Mouse (Mus musculus) stomach, embryonic 14.5 days (tissue): Measurements from ENCODE around the gene Evx2. TPM values are rescaled to one million over a fixed set of nuclear protein-coding genes. Genes with fewer than 3 reads are reported as not detected.

Source experiments
- ATAC-seq: fragments of 200-750 bp; cut with Nextera tagmentation; 2 replicates; pipeline ENCODE4 v1.8.0; 2017; ENCODE audit warnings: low read depth, moderate TSS enrichment; ENCODE audit not compliant: insufficient number of reproducible peaks, insufficient read depth, low FRiP score
- H3K27ac ChIP-seq: fragments of 300-500 bp; sonication (generic); 2 replicates; pipeline ENCODE4 v1.5.1; 2014; ENCODE audit warnings: mild to moderate bottlenecking, low read length, moderate library complexity, mixed read lengths
- H3K27me3 ChIP-seq: fragments of 300-500 bp; sonication (generic); 2 replicates; pipeline ENCODE4 v1.6.1; 2014; ENCODE audit warnings: low read length, control low read depth, mixed read lengths; ENCODE audit not compliant: control insufficient read depth, insufficient read depth
- H3K36me3 ChIP-seq: fragments of 300-500 bp; sonication (generic); 2 replicates; pipeline ENCODE4 v1.6.1; 2014; ENCODE audit warnings: mild to moderate bottlenecking, control low read depth, low read length, moderate library complexity, mixed read lengths; ENCODE audit not compliant: control insufficient read depth, insufficient read depth
- H3K4me1 ChIP-seq: fragments of 300-500 bp; sonication (generic); 2 replicates; pipeline ENCODE4 v1.6.1; 2014; ENCODE audit warnings: low read length, control low read depth, mixed read lengths; ENCODE audit not compliant: control insufficient read depth, insufficient read depth
- H3K4me2 ChIP-seq: fragments of 300-500 bp; sonication (generic); replicated peaks from 2 replicates; pipeline ENCODE4 v1.6.1; 2014; ENCODE audit warnings: low read depth, low read length, control low read depth
- H3K4me3 ChIP-seq: fragments of 300-500 bp; sonication (generic); 2 replicates; pipeline ENCODE4 v1.5.1; 2014; ENCODE audit warnings: low read depth, low read length, control low read depth
- H3K9ac ChIP-seq: fragments of 300-500 bp; sonication (generic); replicated peaks from 2 replicates; pipeline ENCODE4 v1.6.1; 2014; ENCODE audit warnings: low read depth, mild to moderate bottlenecking, control low read depth, low read length, moderate library complexity, mixed read lengths
- H3K9me3 ChIP-seq: fragments of 300-500 bp; sonication (generic); 2 replicates; pipeline ENCODE4 v1.6.1; 2016; ENCODE audit warnings: low read depth, low read length, control low read depth; ENCODE audit not compliant: control insufficient read depth
- WGBS: fragments of 180-500 bp; shearing (Covaris S2); extraction: QIAGEN DNeasy Blood & Tissue Kit; methylation state at CpG from one replicate; pipeline ENCODE4 v1.1.7; 2014; 5-methylcytosine and 5-hydroxymethylcytosine counted together
- polyA plus RNA-seq: library from polyadenylated mRNA; unstranded; fragments of >200 nt; fragmentation: Nextera tagmentation; extraction: Ambion mirVana; gene quantifications from 2 replicates; pipeline ENCODE4 v1.2.1, GENCODE M21; 2014

Gene Evx2
- polyA plus RNA-seq, 1 experiment from 2014 or later: not detected

DNA sequence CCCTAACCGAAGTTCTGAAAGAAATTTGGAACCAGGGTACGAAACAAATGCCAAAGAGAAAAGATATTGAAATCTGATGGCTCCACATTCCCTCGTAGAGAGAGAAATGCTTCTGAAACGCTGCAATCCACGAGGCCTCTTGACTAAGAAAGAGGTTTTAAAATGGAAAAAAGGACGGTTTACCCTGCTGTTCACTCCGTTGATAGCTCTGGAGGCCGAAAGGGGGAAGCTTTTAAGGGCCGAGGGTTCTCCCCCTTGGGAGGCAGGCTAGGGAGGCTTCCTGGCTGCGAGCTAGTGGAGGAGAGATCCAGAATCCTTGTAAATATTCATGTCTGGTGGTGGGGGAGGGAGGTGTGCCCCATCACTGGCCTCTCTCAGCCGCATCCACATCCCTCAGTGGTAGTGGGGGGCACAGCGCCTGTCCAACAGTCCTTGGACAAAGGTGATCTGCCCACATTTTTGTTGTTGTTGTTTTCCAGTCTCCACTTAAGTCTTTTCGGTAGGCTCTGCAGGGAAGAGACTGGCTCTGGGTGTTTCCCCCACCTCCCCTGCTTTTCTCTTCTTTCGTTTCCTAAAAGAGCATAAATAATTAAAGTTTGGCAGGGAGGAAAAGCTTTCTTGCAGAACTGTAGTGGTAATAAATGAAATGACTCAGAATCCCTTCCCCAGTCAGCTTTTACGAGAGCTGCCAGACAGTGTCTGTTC lies 19.7 kb upstream of the Evx2 start, which contains the start of gene Hoxd11:
Gene Hoxd11, plus strand, starts transcription at position 667 of the 705 bp plus-strand sequence.
- 2% methylated on average over 15 of the region's 15 CpGs for WGBS
- Histone ChIP-seq H3K36me3 (no peaks in the 10 kb centered on the region), H3K9ac (no peak within 1 kb of the TSS), H3K4me1 (no peaks in the 10 kb centered on the region), H3K9me3 (no peaks in the 10 kb centered on the region), H3K27ac (no peak within 1 kb of the TSS), H3K4me2 (no peak within 1 kb of the TSS), H3K4me3 (no peak within 1 kb of the TSS), H3K27me3 (peaks cover 94% of the 10 kb centered on the region)
- ATAC-seq: no peak

DNA sequence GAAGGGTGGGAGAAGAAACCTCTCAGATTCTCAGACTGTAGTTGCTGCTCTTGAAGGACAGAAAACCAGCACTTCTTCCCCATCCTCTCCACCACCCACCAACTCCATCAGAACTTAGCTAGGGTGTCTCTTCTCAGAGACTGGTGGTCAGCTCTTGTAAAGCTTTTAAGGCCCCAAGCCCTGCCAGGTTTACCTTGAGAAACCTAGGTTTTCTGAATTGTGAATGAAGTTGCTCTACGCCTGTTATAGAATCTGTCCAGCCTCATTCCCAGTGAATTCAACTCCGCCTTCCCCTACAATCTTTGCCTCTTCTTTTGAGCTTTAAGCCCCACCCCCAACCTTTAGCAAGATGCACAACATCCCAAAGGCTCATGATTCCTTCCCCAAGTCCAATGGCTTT lies 17.7 kb upstream of the Evx2 start:
- H3K4me1 ChIP-seq: 0 out of 2 replicates have a peak, but pooled peaks cover 2% of the 10 kb centered on the region
- H3K4me3 ChIP-seq: no peak overlapping the region
- no peak overlapping the region for H3K9ac ChIP-seq
- H3K9me3 ChIP-seq: no peaks in the 10 kb centered on the region
- H3K27me3 ChIP-seq: peaks cover 92% of the 10 kb centered on the region
- H3K36me3 ChIP-seq: no peaks in the 10 kb centered on the region
- no peak overlapping the region for H3K27ac ChIP-seq
- WGBS: 18% methylated on average over 2 of the region's 2 CpGs
- H3K4me2 ChIP-seq: no peak overlapping the region
- ATAC-seq: no peak

DNA sequence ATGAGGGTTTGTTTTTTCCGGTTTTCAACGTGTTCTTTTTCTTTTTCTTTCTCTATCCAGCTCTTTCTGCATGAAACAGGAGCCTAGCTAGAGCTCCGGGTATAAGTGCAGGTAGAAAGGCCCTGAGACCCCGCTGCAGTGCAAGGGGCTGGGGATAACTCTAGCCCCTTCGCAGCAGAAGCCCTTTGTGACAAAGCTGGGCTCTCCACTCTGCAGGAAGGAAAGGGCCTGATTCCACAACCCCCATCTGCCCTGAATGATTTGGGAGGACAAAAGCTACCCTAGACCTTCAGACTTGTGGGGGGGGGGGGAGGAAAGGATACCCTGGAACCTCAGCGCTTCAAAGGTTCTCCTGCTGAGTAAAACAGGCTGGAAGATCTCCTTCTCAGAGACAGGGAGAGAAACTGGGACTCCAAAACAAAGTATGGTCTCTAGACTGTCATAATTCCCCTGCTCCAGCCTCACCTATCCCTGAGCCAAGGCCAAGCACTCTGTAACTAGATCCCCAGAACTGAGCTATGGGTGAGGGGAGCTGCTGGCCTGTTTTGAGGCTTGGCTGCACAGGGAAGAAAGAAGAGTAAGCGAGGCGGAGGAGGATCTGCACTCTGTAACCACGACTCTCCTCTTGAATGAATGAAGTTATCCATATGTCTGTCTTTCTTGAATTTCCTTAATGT lies 17.2 kb upstream of the Evx2 start:
- Histone ChIP-seq H3K4me2 (no peak overlapping the region), H3K27me3 (peaks cover 88% of the 10 kb centered on the region), H3K4me1 (0 out of 2 replicates have a peak, but pooled peaks cover 2% of the 10 kb centered on the region), H3K27ac (no peak overlapping the region), H3K4me3 (no peak overlapping the region), H3K36me3 (no peaks in the 10 kb centered on the region), H3K9me3 (no peaks in the 10 kb centered on the region), H3K9ac (no peak overlapping the region)
- WGBS: 4% methylated on average over 9 of the region's 9 CpGs
- ATAC-seq: no peak

DNA sequence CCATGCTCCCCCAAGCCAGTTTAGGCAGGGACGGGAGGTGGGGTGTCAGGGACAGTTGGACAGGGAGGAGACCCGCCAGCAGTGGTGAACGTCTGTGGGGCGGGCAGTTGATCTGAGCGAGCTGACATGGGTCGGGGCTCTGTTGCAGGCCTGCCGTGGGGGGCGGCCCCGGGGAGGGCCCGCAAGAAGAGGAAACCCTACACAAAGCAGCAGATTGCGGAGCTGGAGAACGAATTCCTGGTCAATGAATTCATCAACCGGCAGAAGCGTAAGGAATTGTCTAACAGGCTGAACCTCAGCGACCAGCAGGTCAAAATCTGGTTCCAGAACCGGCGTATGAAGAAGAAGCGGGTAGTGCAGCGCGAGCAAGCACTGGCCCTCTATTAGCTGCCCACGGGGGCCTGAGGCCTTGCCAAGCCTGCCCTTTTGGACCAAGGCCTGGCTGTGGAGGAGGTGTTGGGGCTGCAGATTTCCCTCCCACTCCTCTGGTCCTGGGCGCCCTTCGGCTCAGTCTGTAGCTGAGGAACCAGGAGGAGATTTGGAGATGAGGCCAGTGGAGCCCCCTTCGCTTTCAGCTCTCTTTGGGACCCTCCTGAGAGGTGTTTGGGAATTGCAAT lies 16.4 kb upstream of the Evx2 start:
- Histone ChIP-seq H3K4me2 (no peak overlapping the region), H3K27ac (no peak overlapping the region), H3K4me1 (0 out of 2 replicates have a peak, but pooled peaks cover 2% of the 10 kb centered on the region), H3K36me3 (no peaks in the 10 kb centered on the region), H3K27me3 (peaks cover 87% of the 10 kb centered on the region), H3K9ac (no peak overlapping the region), H3K9me3 (no peaks in the 10 kb centered on the region), H3K4me3 (no peak overlapping the region)
- 7% methylated on average over 24 of the region's 24 CpGs for WGBS
- no peak for ATAC-seq

DNA sequence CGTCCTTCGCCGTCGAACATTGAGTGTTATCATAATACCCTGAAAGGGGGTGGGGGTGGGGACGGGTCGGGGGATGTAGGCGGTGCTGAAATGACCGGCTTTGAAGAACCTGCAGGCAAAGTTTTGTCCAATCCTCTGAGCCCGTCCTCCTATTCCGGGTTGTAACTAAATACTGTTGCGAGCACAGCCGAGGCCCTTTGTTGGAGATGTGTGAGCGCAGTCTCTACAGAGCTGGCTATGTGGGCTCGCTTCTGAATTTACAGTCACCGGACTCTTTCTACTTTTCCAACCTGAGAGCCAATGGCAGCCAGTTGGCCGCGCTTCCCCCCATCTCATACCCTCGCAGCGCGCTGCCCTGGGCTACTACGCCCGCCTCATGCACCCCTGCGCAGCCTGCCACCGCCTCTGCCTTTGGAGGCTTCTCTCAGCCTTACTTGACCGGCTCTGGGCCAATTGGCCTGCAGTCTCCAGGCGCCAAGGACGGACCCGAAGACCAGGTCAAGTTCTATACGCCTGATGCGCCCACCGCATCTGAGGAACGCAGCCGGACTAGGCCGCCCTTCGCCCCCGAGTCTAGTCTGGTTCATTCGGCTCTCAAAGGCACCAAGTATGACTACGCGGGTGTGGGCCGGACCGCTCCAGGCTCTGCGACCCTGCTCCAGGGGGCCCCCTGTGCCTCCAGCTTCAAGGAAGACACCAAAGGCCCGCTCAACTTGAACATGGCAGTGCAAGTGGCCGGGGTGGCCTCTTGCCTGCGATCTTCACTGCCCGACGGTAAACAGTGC lies 15.7 kb upstream of the Evx2 start, which contains the start of gene Hoxd12:
Gene Hoxd12, plus strand, starts transcription at position 133 of the 785 bp plus-strand sequence.
- peaks cover 83% of the 10 kb centered on the region for H3K27me3 ChIP-seq

DNA sequence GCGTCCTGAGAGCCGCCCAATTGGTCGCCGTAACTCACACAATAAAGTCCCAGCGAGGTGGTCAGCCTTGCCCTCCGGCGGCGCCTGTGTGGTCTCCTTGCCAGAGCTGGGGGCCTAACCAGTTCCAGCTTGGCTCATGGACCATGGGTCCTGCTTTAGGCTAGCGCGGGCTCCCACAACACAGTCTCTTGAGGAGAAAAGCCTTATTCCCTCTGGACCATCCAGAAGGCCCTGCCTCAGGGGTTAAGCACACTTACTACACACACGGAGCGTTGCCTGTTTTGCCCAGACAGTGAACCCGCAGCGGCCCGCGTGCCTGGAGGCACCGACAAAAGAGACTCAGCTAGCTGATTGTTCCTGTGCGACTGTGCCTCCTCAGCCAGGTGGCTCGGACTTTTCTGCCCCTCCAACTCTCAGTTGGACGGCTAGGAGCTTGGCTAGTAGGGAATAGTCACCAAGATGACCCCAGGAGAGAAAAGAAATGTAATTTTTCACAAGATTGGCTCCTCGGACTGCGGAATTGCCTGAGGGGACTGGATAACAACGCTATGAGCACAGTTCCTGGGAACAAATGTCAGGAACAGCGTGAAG lies 14.6 kb upstream of the Evx2 start:
- WGBS: 2% methylated on average over 24 of the region's 24 CpGs
- no peaks in the 10 kb centered on the region for H3K9me3 ChIP-seq
- no peak overlapping the region for H3K27ac ChIP-seq
- ATAC-seq: no peak
- H3K4me3 ChIP-seq: no peak overlapping the region
- H3K27me3 ChIP-seq: peaks cover 82% of the 10 kb centered on the region
- no peak overlapping the region for H3K9ac ChIP-seq
- 0 out of 2 replicates have a peak, but pooled peaks cover 2% of the 10 kb centered on the region for H3K4me1 ChIP-seq
- no peaks in the 10 kb centered on the region for H3K36me3 ChIP-seq
- no peak overlapping the region for H3K4me2 ChIP-seq

More for the DNA sequence above, 15.7 kb upstream of the Evx2 start, which contains the start of gene Hoxd12:
- 3% methylated on average over 47 of the region's 47 CpGs for WGBS
- Histone ChIP-seq H3K4me3 (no peak within 1 kb of the TSS), H3K9ac (no peak within 1 kb of the TSS), H3K27ac (no peak within 1 kb of the TSS), H3K4me1 (0 out of 2 replicates have a peak, but pooled peaks cover 2% of the 10 kb centered on the region), H3K4me2 (no peak within 1 kb of the TSS), H3K36me3 (no peaks in the 10 kb centered on the region), H3K9me3 (no peaks in the 10 kb centered on the region)
- ATAC-seq: no peak

DNA sequence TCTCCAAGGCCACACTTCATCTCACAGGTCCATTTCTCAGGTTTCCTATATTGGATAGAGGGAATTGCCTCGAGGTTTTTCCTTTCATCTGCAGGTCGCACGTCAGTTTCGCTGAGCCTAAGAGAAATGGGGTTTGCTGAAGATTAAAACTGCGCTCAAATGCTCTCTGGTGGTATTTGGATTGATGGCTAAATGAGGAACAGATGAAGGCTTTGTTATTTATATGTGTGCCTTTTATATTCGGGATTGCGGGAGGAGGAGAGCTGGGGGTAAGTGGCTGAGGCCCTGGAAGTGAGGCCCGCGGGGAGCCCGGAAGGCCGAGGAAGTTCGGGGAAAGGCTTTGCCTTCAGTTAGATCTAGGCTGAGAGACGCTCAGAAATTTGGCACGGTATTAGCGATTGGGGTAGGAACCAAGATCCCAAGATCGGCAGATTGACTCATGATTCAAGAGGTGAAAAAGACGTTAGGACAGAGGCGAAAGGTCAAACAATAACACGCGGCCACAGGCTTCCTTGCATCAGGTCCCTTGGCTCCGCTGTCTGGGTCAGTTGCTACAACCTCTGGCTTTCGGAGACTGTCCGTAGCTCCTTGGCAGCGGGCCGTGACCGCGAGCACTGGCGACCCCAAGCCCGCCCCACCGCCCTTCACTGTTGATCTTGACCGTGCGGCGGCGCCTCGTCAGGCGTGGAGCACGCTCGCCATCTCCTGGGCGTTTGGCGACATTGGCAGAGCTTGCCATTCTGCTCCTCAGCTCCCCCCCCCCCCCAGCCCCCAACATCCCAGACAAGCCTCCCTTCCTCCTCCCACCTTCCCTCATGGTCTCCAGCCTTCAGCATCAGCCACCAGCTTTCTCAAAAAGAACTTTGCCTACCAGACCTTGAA lies 13.4 kb upstream of the Evx2 start:
- peak overlapping the region; percentile 39 for H3K4me2 ChIP-seq
- peaks cover 6% of the 10 kb centered on the region; the same call in 1 of the 2 replicates for H3K4me1 ChIP-seq
- no peak for ATAC-seq
- peaks cover 83% of the 10 kb centered on the region for H3K27me3 ChIP-seq
- H3K36me3 ChIP-seq: no peaks in the 10 kb centered on the region
- no peak overlapping the region for H3K27ac ChIP-seq
- H3K4me3 ChIP-seq: peak overlapping the region; percentile 19; the same call in 1 of the 2 replicates
- no peak overlapping the region for H3K9ac ChIP-seq
- no peaks in the 10 kb centered on the region for H3K9me3 ChIP-seq
- WGBS: 3% methylated on average over 40 of the region's 40 CpGs
